Mouse (Mus musculus) kidney, adult 11 months (tissue): ENCODE measurements around the gene Itih1.

Experiments
- DNase-seq: peaks from one replicate; pipeline ENCODE4 v3.0.0; 2022

Gene Itih1

DNA sequence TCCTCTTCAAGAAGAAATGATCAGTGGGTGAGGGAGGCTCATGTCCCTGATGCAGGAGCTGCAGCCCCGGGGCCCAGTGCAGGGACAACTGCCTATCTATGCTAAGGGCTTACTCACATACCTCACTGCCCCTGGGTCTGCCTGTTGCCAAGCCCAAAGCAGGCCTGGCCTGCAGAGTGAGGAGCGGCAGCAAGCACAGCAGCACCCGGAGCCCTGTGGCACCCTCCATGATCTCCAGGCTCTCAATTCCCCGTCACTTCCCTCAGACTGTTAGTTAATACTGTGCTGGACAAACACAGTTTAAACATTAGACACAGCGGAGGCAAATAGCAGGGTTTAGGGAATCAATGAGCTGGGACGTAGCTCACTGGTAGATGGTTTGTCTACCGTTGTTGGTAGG is at the start of gene Itih1:
Gene Itih1, minus strand, starts transcription at position 252 of the 400 bp plus-strand sequence.
- DNase-seq, result no peak

DNA sequence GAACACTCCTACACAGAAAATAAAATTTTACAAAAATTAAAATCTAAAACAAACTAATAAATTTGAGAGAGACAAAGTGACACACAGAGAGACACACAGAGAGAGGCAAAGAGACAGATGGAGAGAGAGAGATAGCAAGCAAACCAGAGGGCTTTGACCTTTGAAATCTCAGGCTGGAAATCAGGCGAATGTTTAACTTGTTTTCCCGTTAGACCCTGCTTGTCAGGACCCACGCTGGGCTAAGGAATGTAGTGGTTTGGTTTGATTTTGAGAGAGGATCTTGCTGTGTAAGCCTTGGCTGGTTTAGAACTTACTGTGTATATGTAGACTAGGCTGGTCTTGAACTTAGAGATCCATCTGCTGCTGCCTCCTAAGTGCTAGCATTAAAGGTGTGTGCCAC is 33.1 kb upstream of the Itih1 start:
- peak; percentile 52 for DNase-seq

DNA sequence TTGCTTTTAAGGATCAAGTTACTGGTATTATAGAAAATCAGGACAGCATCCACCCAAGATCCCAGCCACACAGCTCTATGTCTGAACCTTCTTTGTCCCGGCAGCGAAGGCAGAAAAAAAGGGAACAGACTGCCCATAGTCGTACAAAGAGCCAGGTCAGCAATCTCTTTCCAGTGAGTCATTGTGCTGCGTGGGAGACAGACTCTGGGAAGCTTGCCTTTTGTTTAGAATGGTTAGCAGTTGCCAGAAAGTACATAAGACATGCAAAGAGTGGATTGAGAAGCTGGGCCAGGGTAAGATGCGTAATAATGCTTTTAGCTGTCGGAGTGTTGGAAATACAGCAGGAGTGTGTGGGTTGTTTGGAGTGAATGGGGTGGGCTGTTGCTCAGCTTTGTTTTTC is 31.1 kb upstream of the Itih1 start:
- peak; percentile 19 for DNase-seq

DNA sequence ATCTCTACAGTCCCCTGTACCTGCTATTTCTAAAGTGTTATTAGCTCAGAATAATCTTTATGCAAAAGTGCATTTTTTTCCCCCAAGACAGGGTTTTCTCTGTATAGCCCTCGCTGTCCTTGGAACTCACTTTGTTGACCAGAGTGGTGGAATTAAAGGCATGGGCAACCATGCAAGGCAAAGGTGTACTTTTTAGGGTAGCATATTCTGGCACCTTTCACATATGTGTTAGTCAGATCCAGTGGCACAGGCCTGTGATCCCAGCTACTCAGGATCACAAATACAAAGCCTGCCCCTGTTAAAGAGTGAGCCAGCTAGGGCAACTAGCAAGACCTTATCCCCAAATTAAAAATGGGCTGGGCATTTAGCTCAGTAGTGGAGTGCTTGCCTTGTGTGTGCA is 17.3 kb upstream of the Itih1 start:
- peak; percentile 41 for DNase-seq

DNA sequence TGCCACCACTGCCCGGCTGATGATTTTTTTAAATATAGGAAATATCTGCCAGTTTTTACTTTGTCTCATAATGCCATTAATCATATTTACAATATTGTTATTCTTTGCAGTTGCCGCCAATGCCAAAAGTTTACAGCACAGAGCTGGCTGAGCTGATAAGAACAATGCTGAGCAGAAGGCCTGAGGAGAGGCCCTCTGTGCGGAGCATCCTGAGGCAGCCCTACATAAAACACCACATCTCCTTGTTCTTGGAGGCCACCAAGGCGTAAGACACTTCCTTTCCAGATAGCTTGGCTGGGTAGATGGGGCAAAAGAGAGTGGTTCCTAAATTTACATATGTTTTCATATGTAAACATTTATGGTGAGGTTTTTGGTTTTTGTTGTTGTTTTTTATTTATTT is 15.9 kb upstream of the Itih1 start:
- no peak for DNase-seq

DNA sequence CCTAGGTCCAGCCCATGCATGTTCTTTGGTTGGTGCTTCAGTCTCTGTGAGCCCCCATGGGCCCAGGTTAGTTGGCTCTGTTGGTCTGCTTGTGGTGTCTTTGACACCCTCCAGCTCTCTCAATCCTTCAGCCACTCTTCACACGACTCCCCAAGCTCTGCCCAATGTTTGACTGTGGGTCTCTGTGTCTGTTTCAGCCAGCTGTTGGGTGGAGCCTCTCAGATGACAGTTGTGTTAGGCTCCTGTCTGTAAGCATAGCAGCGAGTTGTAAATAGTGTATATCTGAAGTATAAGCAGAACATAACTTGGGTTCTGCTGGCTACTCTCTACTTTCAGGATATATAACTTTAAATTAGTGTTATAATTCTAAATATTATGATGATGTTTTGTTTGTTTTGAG is 15.4 kb upstream of the Itih1 start:
- no peak for DNase-seq

DNA sequence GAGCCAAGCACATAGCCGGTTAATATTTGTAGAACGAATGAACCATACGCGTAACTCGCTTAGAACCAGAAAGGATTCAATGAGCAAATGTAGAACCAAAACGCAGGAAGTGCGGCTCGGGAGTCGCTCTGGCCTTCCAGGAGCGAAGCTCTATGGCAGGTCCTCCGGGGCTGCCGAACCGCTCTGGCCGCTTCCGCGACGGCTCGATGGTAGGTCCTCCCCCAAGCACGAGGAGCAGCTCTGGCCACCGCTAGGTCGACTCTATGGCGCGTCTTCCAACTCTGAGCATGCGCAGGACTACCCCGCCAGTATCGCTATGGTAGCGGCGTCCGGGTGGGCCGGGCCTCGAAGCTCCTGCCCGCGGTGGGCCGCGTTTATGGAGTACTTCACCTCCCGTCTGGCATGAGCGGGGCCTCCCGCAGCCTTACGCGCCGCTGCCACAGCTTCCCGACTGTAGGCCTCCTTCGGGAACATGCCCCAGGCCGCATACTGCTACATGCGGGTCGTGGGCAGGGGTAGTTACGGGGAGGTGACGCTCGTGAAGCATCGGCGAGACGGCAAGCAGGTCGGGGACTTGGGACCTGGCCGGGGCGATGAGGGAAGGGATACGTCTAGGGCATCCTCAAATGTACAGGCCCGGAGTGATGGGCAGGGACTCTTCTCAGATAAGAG is 8.2 kb upstream of the Itih1 start, which contains the start of gene Nek4:
Gene Nek4, plus strand, starts transcription at position 224 of the 672 bp plus-strand sequence.
- peak; percentile 97 for DNase-seq

DNA sequence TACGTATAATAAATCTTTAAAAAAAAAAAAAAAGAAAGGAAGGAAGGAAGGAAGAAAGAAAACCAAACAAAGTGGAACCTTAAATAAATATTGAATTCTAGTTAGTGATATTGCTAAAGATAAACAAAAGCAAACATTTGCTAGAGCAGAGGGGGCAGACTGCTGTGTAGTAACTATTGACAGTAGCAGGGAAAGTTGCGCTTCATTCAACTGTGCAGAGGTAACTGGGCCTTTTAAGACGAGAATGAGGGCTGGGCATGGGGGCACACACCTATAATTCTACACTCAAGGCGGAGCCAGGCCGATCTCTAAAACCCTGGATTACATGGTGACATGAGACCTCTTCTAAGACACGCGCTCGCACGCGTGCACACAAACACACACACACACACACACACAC is 6.9 kb upstream of the Itih1 start:
- no peak for DNase-seq

DNA sequence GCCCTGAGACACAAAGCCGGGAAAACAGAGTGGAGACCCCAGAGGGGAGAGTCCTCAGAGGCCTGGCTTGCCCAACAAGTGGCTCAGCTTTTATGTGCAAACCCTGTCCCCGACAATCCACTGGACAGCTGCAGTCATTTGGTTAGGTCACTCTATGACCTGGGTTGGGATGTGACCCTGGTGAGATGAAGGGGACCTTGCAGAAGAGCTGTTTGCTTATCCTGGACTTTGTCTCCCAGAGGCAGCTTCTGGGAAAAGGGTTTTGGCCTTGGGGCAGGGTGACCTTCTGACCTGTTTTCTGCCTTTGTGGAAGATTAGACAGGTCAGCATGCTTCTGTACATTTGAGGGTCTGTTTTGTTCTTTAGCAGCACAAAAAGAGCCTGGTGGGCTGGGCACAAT is 1.7 kb upstream of the Itih1 start:
- DNase-seq, result no peak

DNA sequence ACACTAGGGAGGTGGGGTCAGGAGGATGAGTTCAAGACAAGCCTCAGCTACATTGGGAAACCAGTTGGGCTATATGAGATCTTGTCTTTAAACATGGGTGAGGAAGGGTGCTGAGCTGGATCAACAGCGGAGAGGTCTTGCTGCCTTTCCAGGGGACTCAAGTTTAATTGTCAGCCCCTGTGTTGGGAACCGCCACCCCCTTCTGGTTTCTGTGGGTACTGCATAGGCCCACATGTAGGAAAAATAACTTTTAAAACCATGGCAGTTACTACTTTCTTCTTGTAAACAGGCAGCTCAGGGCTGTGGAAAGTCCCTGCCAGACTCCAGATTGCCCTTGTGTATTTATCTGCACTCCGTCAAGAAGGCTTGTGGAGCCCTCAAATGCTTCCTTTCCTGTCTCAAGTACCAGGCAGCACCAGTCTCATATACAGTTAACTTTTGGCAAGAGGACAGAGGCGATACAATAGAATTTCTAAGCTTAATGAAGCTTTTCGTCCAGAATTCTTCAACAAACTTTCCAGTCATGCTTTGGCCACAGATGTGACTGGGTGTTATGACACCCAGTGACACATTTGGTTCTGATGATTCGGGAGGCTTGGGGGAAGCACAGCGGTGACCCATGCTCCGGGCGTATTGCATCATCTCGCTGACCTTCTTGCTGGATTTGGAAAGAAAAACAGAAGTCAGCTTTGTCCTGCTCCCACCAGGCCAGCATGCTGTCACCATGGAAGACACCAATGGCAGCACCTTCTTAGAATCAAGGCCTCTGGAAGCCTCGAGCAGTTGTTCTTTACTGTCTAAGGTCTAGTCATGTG is 978 bp upstream of the Itih1 start:
- peak; percentile 26 for DNase-seq

DNA sequence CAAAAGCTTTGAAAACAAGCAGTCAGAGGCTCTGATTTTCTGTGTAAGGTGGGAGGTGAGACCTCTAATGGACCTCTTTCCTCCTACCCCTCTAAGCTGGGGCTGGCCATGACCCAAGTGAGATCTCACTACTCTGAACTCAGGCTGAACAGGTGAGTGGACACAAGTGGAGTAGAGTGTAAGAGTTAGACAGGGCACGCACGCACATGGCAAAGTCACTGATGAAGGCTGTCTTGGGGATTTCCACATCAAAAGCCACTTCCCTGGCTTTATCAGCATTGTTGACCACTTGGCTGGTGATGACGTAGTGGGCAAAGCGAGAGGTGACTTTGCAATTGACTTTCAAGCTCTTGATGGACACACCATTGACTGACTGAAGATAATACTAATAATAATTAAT is 835 bp downstream of the Itih1 start:
- no peak for DNase-seq

DNA sequence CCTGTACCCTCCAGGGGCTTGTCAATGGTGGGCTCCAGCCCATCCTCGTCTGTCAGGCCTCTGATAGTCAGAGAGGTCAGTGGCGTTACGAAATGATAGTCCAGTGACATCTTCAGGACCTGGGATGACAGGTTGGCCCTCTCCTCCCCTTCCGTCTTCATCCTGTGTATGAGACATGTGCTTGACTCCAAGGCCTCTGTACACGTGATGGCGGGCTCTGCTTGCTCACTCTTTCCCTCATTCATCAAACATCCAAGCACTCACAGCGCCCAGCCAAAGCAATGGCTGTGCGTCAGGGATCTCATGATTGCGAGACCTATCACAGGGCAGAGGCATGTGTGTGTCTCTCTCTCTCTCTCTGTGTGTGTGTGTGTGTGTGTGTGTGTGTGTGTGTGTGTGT is 9.7 kb downstream of the Itih1 start:
- no peak for DNase-seq

DNA sequence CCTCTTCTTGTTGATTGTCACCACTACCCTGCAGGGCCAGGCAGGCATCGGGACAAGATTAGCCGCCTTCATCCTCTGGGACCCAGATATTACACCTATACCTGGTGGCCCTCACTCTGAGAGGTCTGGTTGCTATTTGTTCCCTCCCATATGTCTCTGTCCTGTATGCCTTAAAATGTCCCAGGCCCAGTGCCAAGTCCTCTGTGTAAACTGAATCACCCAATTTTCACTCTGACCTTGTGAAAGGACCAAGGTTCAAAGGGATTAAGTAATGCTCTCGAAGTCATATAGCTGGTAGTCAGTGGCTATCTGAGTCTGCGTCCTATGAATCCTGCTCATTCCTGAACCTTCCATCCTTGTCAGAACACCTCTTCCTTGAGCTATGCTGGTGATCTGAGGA is 12.7 kb downstream of the Itih1 start:
- no peak for DNase-seq

DNA sequence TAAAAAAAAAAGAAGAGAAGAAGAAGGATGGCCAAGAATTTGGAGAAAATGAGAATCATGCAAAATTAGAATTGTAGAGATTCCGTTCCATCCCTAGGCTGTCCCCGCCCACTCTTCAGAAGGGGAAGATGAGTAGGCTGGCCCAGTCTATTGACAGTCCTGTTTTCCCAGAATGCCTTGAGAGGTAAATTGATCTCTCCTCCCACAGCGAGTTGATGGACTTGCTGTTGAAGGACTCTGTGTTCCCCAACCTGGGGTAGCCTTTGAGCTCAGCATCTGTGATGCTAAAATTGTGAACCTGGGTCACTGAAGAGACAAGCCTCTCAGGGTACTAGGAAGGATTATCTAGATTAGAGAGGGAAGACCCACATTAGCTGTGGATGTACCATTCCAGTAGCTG is 17.6 kb downstream of the Itih1 start:
- no peak for DNase-seq

DNA sequence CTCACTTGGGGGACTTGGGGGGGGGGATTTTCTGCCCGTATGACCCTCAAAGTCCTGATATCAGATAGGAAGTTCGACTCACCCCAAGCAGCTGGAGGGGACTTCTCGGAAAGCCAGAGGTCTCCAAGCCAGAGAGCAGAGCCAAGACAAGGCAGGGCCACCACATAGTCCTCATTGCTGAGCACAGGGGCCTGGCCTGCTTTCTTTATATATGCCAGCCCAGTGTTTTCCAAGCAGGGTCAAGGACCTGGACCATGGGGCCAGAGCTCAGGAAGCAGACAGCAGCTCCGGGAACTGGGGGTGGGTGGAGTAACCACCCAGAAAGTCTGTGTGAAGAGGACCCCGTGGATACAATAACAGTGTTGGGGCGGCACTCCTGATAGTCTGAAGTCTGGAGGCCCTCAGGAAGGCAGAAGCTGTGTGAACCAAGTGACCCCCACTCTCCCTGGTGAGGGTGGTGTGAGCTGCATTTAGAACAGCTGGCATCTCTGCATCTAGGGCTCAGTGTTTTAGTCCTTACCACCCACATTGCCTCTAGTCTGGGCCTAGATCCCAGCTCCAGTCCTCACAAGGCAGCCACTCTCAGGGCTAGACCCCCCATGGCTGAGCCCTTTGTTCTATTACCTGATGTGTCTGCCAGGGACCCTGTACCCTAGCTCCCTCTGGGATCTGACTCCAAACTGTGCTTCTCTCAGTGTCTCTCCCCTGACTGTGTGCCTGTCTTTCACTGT is 19.5 kb downstream of the Itih1 start, which contains the start of gene Itih3:
Gene Itih3, minus strand, starts transcription at position 386 of the 731 bp plus-strand sequence.
- no peak for DNase-seq

DNA sequence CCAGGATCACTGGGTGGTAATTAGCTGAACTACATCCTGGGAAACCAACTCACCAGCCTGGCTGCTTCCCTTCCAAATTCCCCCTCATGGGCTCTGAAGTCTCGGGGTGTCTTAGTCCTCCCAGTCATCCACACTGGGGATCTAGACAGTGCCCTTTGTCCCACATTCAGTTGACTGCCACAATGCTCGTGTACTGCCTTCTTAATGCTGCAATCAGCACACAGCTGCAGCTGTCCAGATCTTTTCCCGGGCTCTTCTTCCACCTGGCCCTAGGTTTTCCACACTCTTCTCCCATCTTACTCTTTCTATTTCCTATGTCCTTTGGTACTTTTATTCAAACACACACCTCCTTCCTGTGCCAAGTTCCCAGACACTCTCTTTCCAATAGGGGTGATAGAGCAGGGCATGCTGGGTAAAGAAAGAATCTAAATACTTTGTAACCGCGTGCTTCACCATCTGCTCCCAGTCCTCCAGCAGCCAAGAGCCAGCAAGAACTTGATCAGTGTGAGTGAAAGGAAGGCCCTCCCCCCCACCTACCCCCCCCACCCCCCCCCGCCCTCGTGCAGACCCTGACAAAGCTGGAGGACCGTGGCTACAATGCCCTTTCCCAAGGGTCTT is 20.9 kb downstream of the Itih1 start:
- DNase-seq, result no peak

DNA sequence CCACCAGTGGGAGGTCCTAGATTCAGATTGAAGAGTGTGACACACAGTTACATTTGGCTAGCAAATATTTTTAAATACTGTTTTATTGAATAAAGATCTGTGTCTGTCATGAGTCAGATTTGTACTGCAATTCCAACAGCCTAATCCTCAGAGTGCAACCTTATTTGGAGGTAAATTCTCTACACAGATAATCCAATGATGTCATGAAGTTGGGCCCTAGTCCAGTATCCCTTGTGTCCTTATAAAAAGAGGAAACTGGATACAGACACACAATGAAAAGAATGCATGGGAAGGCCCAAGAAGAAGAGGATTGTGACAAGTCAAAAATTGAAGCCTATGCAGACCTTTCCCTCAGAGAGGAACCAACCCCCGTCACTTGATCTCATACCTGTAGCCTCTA is 26.6 kb downstream of the Itih1 start:
- DNase-seq, result no peak

DNA sequence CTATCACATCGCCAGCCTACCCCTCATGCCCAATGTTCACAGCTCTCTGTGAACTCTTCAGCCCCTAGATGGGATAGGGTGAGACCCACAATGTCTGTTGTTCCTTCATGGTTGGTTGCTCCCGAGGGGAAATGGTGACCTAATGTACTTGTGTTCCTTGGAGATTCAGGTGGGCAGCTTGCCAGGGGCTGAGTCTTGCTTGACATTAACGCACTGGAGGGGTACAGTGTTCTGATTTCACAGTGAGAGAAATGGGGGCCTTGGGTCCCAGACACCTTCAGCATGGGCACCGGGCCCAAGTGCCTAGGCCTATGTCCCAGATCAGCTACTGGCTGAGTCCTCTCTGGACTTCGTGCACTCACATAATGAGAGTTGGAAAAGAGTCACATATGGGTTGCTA is 29.7 kb downstream of the Itih1 start:
- DNase-seq, result peak; percentile 21

DNA sequence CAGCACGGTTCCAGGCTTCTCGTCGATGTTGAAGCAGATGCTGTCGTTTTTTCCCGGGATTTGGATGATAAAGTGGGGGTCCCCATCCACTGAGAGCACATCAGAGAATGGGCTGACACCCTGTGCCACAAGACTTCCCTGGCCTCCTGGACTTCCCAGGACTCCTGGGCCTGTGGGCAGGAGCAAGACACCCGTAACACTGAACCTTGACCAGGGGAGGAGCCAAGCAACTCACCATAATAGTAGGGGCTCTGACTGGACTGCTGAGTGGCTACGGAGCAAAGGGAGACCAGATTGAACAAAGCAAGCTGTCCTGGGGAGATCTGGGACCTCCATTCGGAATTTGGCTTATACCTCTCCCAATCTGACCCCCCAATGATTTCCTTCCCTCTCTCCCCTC is 30.4 kb downstream of the Itih1 start:
- peak; percentile 37 for DNase-seq

DNA sequence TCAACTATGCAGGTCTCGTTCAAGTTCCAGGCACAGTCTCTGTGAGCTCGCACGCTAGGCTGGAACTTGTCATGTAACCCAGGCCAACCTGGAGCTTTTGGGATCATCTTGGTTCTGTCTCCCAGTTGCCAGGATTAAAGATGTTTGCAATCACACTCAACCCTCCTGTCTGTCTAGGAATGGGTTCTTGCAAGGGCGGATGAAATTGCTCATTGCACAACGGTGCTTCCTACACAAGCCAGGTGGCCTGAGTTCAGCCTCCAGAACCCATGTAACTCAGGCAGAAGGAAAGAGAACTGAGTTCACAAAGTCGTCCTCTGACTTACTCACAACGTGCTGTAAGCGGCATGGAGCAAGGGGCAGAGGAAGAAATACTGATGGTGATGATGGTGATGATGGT is 31.9 kb downstream of the Itih1 start:
- no peak for DNase-seq

DNA sequence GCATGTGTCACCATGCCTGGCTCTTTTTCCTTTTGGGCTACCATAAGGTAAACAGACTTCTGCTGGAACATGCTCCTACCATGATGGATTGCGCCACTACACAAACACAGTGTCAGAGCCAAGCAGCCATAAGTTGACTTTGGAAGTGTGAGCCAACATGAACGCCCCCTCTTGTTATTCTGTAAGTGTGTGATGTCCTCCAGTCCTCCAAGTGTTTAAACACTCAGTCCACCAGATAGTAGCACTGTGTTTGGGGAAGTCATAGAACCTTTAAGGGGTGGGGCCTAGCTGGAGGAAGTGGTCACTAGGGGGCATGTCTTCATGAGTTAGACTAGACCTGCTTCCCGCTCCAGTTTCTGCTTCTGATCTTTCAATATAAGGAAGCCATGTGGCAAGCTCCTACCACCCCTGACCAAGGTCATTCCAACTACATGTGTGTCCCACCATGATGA is 35.2 kb downstream of the Itih1 start:
- DNase-seq, result no peak

DNA sequence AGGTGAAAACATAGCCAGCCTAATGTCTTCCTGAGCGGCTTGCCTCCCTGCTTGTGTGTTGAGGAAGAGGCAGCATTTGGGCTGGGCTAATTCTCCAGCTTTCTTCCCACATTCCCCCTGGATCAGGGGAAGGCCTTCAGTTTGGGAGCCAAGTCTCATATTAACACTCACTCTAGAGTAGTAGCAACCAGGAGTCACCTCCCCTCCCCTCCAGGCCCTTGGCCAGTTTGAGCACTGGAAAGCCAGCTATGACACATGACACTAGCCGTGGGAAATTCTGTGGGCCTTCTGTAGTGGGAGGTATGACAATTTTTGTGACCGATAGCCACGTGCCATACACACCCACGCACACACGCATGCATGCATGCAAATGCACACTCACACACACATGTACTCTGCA is 37.1 kb downstream of the Itih1 start:
- no peak for DNase-seq

DNA sequence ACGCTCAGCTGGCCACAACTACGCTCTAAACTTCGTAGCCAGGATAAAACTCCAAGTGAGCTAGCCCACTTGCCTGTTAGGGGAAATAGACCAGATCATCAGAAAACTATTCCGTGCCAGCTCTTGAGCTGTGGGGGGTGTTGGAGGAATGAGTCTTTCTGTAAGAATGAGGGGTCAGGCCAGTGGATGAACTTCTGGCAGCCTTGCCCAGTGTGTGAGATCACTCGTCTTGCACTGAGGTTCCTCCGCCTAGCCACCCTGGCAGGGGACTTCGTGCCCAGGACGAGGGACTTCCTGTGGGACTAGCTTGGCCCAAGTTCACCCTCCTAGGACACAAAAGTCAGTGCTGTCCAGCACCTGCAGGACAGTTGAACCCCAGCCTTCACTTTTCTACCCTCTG is 38.8 kb downstream of the Itih1 start:
- no peak for DNase-seq
